Mouse (Mus musculus) liver, embryonic 15.5 days (tissue): Measurements from ENCODE around the gene Fcrla. TPM values are rescaled to one million over a fixed set of nuclear protein-coding genes. Genes with fewer than 3 reads are reported as not detected.
A peak's percentile ranks its signal among the peaks of the same experiment; 100 is the strongest.

ENCODE experiments used
- ATAC-seq: fragments of 200-750 bp; cut with Nextera tagmentation; 2 replicates; pipeline ENCODE4 v1.8.0; 2017; ENCODE audit warnings: moderate number of reproducible peaks, mild to moderate bottlenecking, moderate library complexity; ENCODE audit not compliant: insufficient read depth
- H3K27ac ChIP-seq: fragments of 300-500 bp; sonication (generic); replicated peaks from 2 replicates; pipeline ENCODE4 v1.5.1; 2015; ENCODE audit warnings: mild to moderate bottlenecking, inconsistent platforms
- H3K27me3 ChIP-seq: fragments of 300-500 bp; sonication (generic); 2 replicates; pipeline ENCODE4 v1.6.1; 2015; ENCODE audit warnings: mild to moderate bottlenecking, inconsistent platforms
- H3K36me3 ChIP-seq: fragments of 300-500 bp; sonication (generic); replicated peaks from 2 replicates; pipeline ENCODE4 v1.6.1; 2015; ENCODE audit warnings: moderate library complexity, mild to moderate bottlenecking, inconsistent platforms
- H3K4me1 ChIP-seq: fragments of 300-500 bp; sonication (generic); replicated peaks from 2 replicates; pipeline ENCODE4 v1.6.1; 2015; ENCODE audit warnings: inconsistent platforms
- H3K4me2 ChIP-seq: fragments of 300-500 bp; sonication (generic); 2 replicates; pipeline ENCODE4 v1.6.1; 2015; ENCODE audit warnings: moderate library complexity, mild to moderate bottlenecking, inconsistent platforms
- H3K4me3 ChIP-seq: fragments of 300-500 bp; sonication (generic); replicated peaks from 2 replicates; pipeline ENCODE4 v1.5.1; 2015; ENCODE audit warnings: mild to moderate bottlenecking, inconsistent platforms
- H3K9ac ChIP-seq: fragments of 300-500 bp; sonication (generic); 2 replicates; pipeline ENCODE4 v1.6.1; 2015; ENCODE audit warnings: moderate library complexity, mild to moderate bottlenecking, inconsistent platforms
- H3K9me3 ChIP-seq: fragments of 300-500 bp; sonication (generic); replicated peaks from 2 replicates; pipeline ENCODE4 v1.6.1; 2016; ENCODE audit warnings: inconsistent platforms
- WGBS: fragments of 180-500 bp; shearing (Covaris S2); methylation state at CpG from one replicate; pipeline ENCODE4 v1.1.7; 2015; ENCODE audit warnings: mixed read lengths; ENCODE audit not compliant: insufficient replicate concordance; 5-methylcytosine and 5-hydroxymethylcytosine counted together
- polyA plus RNA-seq: library from polyadenylated mRNA; unstranded; fragments of >200 nt; fragmentation: Nextera tagmentation; extraction: Ambion mirVana; gene quantifications from 2 replicates; pipeline ENCODE4 v1.2.1, GENCODE M21; 2015

The Fcrla gene
- polyA plus RNA-seq, 1 experiment from 2014 or later: 0.46 TPM

- Histone ChIP-seq H3K27ac (no peak overlapping the region), H3K4me2 (no peak overlapping the region), H3K9ac (no peak overlapping the region), H3K9me3 (no peaks in the 10 kb centered on the region), H3K27me3 (peaks cover 51% of the 10 kb centered on the region), H3K4me1 (peaks cover 7% of the 10 kb centered on the region), H3K4me3 (no peak overlapping the region), H3K36me3 (no peaks in the 10 kb centered on the region)
- no peak for ATAC-seq
- 34% methylated on average over 5 of the region's 5 CpGs for WGBS
Measured at GRCm38 (mm10) chr1:170903485-170903884, 23.9 kb downstream of the Fcrla start.

GRCm38 (mm10) chr1:170901536-170902238 is 25.7 kb downstream of the Fcrla start:
- WGBS: 31% methylated on average over 10 of the region's 10 CpGs

GRCm38 (mm10) chr1:170900799-170901467 is 26.4 kb downstream of the Fcrla start:
- ATAC-seq: no peak
- Histone ChIP-seq H3K9ac (no peak overlapping the region), H3K4me2 (peak overlapping the region; percentile 53), H3K4me1 (peaks cover 7% of the 10 kb centered on the region), H3K9me3 (no peaks in the 10 kb centered on the region), H3K4me3 (peak overlapping the region; percentile 17; the same call in 1 of the 2 replicates), H3K27ac (no peak overlapping the region), H3K27me3 (peaks cover 35% of the 10 kb centered on the region), H3K36me3 (no peaks in the 10 kb centered on the region)
- WGBS: 22% methylated on average over 10 of the region's 10 CpGs

More at GRCm38 (mm10) chr1:170901536-170902238, 25.7 kb downstream of the Fcrla start:
- Histone ChIP-seq H3K36me3 (no peaks in the 10 kb centered on the region), H3K27me3 (peaks cover 43% of the 10 kb centered on the region), H3K9ac (no peak overlapping the region), H3K4me3 (no peak overlapping the region), H3K9me3 (no peaks in the 10 kb centered on the region), H3K27ac (no peak overlapping the region), H3K4me1 (peaks cover 7% of the 10 kb centered on the region), H3K4me2 (peak overlapping the region; percentile 53)
- ATAC-seq: no peak

GRCm38 (mm10) chr1:170898413-170899075 is 28.8 kb downstream of the Fcrla start:
- no peak overlapping the region for H3K4me3 ChIP-seq
- H3K36me3 ChIP-seq: no peaks in the 10 kb centered on the region
- H3K9me3 ChIP-seq: no peaks in the 10 kb centered on the region
- H3K27me3 ChIP-seq: peaks cover 28% of the 10 kb centered on the region
- no peak overlapping the region for H3K27ac ChIP-seq
- no peak overlapping the region for H3K4me2 ChIP-seq
- no peak for ATAC-seq
- H3K4me1 ChIP-seq: peaks cover 7% of the 10 kb centered on the region
- no peak overlapping the region for H3K9ac ChIP-seq
- WGBS: 30% methylated on average over 16 of the region's 16 CpGs

GRCm38 (mm10) chr1:170896651-170897281 is 30.6 kb downstream of the Fcrla start:
- no peak overlapping the region for H3K4me2 ChIP-seq
- ATAC-seq: no peak
- H3K27me3 ChIP-seq: peaks cover 13% of the 10 kb centered on the region
- H3K9ac ChIP-seq: no peak overlapping the region
- no peak overlapping the region for H3K27ac ChIP-seq
- 29% methylated on average over 5 of the region's 5 CpGs for whole genome bisulfite sequencing
- peaks cover 6% of the 10 kb centered on the region for H3K4me1 ChIP-seq
- no peaks in the 10 kb centered on the region for H3K9me3 ChIP-seq
- no peaks in the 10 kb centered on the region for H3K36me3 ChIP-seq
- H3K4me3 ChIP-seq: no peak overlapping the region

GRCm38 (mm10) chr1:170894603-170895602 is 32.5 kb downstream of the Fcrla start:
- Histone ChIP-seq H3K9me3 (no peaks in the 10 kb centered on the region), H3K4me2 (no peak overlapping the region), H3K4me3 (no peak overlapping the region), H3K4me1 (no peaks in the 10 kb centered on the region), H3K9ac (no peak overlapping the region), H3K36me3 (no peaks in the 10 kb centered on the region), H3K27ac (no peak overlapping the region), H3K27me3 (peaks cover 12% of the 10 kb centered on the region)
- no peak for ATAC-seq
- WGBS: 50% methylated on average over 9 of the region's 9 CpGs

- no peak overlapping the region for H3K9ac ChIP-seq
- no peak overlapping the region for H3K4me2 ChIP-seq
- no peak for ATAC-seq
- H3K9me3 ChIP-seq: no peaks in the 10 kb centered on the region
- no peaks in the 10 kb centered on the region for H3K36me3 ChIP-seq
- H3K27me3 ChIP-seq: no peaks in the 10 kb centered on the region; the same call in 1 of the 2 replicates
- no peak overlapping the region for H3K27ac ChIP-seq
- H3K4me1 ChIP-seq: no peaks in the 10 kb centered on the region
- H3K4me3 ChIP-seq: no peak overlapping the region
- 45% methylated on average over 1 of the region's 1 CpGs for WGBS
Measured at GRCm38 (mm10) chr1:170892279-170892678, 35.1 kb downstream of the Fcrla start.

- no peak for ATAC-seq
- Histone ChIP-seq H3K4me3 (no peak overlapping the region), H3K27me3 (no peaks in the 10 kb centered on the region; the same call in 1 of the 2 replicates), H3K27ac (no peak overlapping the region), H3K4me2 (no peak overlapping the region), H3K9me3 (no peaks in the 10 kb centered on the region), H3K36me3 (no peaks in the 10 kb centered on the region), H3K4me1 (no peaks in the 10 kb centered on the region), H3K9ac (no peak overlapping the region)
- 60% methylated on average over 2 of the region's 2 CpGs for WGBS
Measured at GRCm38 (mm10) chr1:170891646-170892045, 35.7 kb downstream of the Fcrla start.

GRCm38 (mm10) chr1:170889310-170889709 is 38.1 kb downstream of the Fcrla start:
- H3K4me2 ChIP-seq: no peak overlapping the region
- H3K9ac ChIP-seq: no peak overlapping the region
- H3K36me3 ChIP-seq: no peaks in the 10 kb centered on the region
- H3K27me3 ChIP-seq: no peaks in the 10 kb centered on the region
- H3K4me1 ChIP-seq: peaks cover 20% of the 10 kb centered on the region
- H3K9me3 ChIP-seq: no peaks in the 10 kb centered on the region
- no peak overlapping the region for H3K4me3 ChIP-seq
- ATAC-seq: no peak
- 73% methylated on average over 4 of the region's 4 CpGs for WGBS
- no peak overlapping the region for H3K27ac ChIP-seq

- Histone ChIP-seq H3K36me3 (no peaks in the 10 kb centered on the region), H3K4me2 (peak overlapping the region; percentile 87), H3K4me3 (no peak overlapping the region), H3K27ac (no peak overlapping the region), H3K27me3 (no peaks in the 10 kb centered on the region), H3K4me1 (peaks cover 29% of the 10 kb centered on the region), H3K9ac (no peak overlapping the region), H3K9me3 (no peaks in the 10 kb centered on the region)
- WGBS: 12% methylated on average over 6 of the region's 6 CpGs
- no peak for ATAC-seq
Measured at GRCm38 (mm10) chr1:170886044-170886458, 41.3 kb downstream of the Fcrla start.
